Mouse (Mus musculus): ENCODE measurements around the gene Dbn1. TPM values are rescaled to one million over a fixed set of nuclear protein-coding genes. Genes with fewer than 3 reads are reported as not detected.

Dbn1 gene
- polyA plus RNA-seq, 1 experiment from 2014 or later: 111 TPM

- ATAC-seq (ENCODE audit: insufficient read depth, low FRiP score): peak; percentile 61
- H3K9ac ChIP-seq (ENCODE audit: low read length): peak overlapping the region; percentile 94
- H3K4me2 ChIP-seq (ENCODE audit: low read depth, low read length): peak overlapping the region; percentile 79
- no peaks in the 10 kb centered on the region for H3K27me3 ChIP-seq (ENCODE audit: control insufficient read depth, insufficient read depth, low read length)
- H3K36me3 ChIP-seq (ENCODE audit: control insufficient read depth, insufficient read depth, low read length): peaks cover 6% of the 10 kb centered on the region; the same call in 1 of the 2 replicates
- 2% methylated on average over 25 of the region's 25 CpGs for WGBS
- H3K4me3 ChIP-seq (replicated peaks; ENCODE audit: low read length): peak overlapping the region; percentile 92
- H3K27ac ChIP-seq (ENCODE audit: low read length): peak overlapping the region; percentile 98
- peaks cover 39% of the 10 kb centered on the region for H3K4me1 ChIP-seq (ENCODE audit: control insufficient read depth, insufficient read depth, low read length)
- no peaks in the 10 kb centered on the region for H3K9me3 ChIP-seq (replicated peaks; ENCODE audit: control insufficient read depth, low read length)
Measured at GRCm38 (mm10) chr13:55512379-55513031, 24.6 kb upstream of the Dbn1 start.

DNA sequence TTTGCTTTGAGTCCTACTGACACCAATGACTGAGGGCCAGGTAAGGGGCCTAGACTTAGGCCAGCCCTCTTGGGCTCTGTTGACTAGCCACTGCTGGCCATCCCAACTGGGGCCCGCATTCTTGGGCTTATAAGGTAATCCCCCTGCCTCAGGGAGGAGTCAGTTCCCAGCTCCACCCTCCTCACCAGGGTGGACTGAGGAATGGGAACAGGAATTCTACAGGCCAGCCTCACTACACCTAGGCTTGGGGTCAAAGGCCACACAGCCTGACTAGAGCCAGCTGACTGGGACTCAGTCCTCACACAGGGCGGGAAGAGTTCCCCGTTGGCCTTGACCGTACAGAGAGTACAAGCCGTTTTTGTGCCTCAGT is 23.6 kb upstream of the Dbn1 start:
- Histone ChIP-seq H3K4me3 (replicated peaks; ENCODE audit: low read length) (peak overlapping the region; percentile 92), H3K27me3 (ENCODE audit: control insufficient read depth, insufficient read depth, low read length) (no peaks in the 10 kb centered on the region), H3K4me2 (ENCODE audit: low read depth, low read length) (peak overlapping the region; percentile 79), H3K36me3 (ENCODE audit: control insufficient read depth, insufficient read depth, low read length) (peaks cover 7% of the 10 kb centered on the region; the same call in 1 of the 2 replicates), H3K9me3 (replicated peaks; ENCODE audit: control insufficient read depth, low read length) (no peaks in the 10 kb centered on the region), H3K9ac (ENCODE audit: low read length) (peak overlapping the region; percentile 94), H3K4me1 (ENCODE audit: control insufficient read depth, insufficient read depth, low read length) (peaks cover 39% of the 10 kb centered on the region), H3K27ac (ENCODE audit: low read length) (peak overlapping the region; percentile 98)
- 13% methylated on average over 5 of the region's 5 CpGs for WGBS
- peak; percentile 8 for ATAC-seq (ENCODE audit: insufficient read depth, low FRiP score)

GRCm38 (mm10) chr13:55510668-55511491 is 23.0 kb upstream of the Dbn1 start:
- peak overlapping the region; percentile 98 for H3K27ac ChIP-seq (ENCODE audit: low read length)
- H3K36me3 ChIP-seq (ENCODE audit: control insufficient read depth, insufficient read depth, low read length): peaks cover 12% of the 10 kb centered on the region; the same call in 1 of the 2 replicates
- WGBS: 7% methylated on average over 6 of the region's 6 CpGs
- H3K9me3 ChIP-seq (replicated peaks; ENCODE audit: control insufficient read depth, low read length): no peaks in the 10 kb centered on the region
- peak overlapping the region; percentile 79 for H3K4me2 ChIP-seq (ENCODE audit: low read depth, low read length)
- peak overlapping the region; percentile 94 for H3K9ac ChIP-seq (ENCODE audit: low read length)
- peak; percentile 88 for ATAC-seq (ENCODE audit: insufficient read depth, low FRiP score)
- H3K4me1 ChIP-seq (ENCODE audit: control insufficient read depth, insufficient read depth, low read length): peaks cover 39% of the 10 kb centered on the region
- peak overlapping the region; percentile 92 for H3K4me3 ChIP-seq (replicated peaks; ENCODE audit: low read length)
- H3K27me3 ChIP-seq (ENCODE audit: control insufficient read depth, insufficient read depth, low read length): no peaks in the 10 kb centered on the region

- Histone ChIP-seq H3K4me1 (ENCODE audit: control insufficient read depth, insufficient read depth, low read length) (peaks cover 39% of the 10 kb centered on the region), H3K27ac (ENCODE audit: low read length) (peak overlapping the region; percentile 98), H3K27me3 (ENCODE audit: control insufficient read depth, insufficient read depth, low read length) (no peaks in the 10 kb centered on the region), H3K4me2 (ENCODE audit: low read depth, low read length) (peak overlapping the region; percentile 79), H3K4me3 (replicated peaks; ENCODE audit: low read length) (peak overlapping the region; percentile 92), H3K36me3 (ENCODE audit: control insufficient read depth, insufficient read depth, low read length) (peaks cover 18% of the 10 kb centered on the region), H3K9me3 (replicated peaks; ENCODE audit: control insufficient read depth, low read length) (no peaks in the 10 kb centered on the region), H3K9ac (ENCODE audit: low read length) (peak overlapping the region; percentile 62)
- ATAC-seq (ENCODE audit: insufficient read depth, low FRiP score): peak; percentile 1; the same call in 1 of the 2 replicates
- WGBS: 31% methylated on average over 3 of the region's 3 CpGs
Measured at GRCm38 (mm10) chr13:55510332-55510667, 22.4 kb upstream of the Dbn1 start.

- Histone ChIP-seq H3K27me3 (ENCODE audit: control insufficient read depth, insufficient read depth, low read length) (no peaks in the 10 kb centered on the region), H3K9ac (ENCODE audit: low read length) (no peak overlapping the region), H3K4me2 (ENCODE audit: low read depth, low read length) (no peak overlapping the region), H3K9me3 (replicated peaks; ENCODE audit: control insufficient read depth, low read length) (no peaks in the 10 kb centered on the region), H3K27ac (ENCODE audit: low read length) (no peak overlapping the region), H3K36me3 (ENCODE audit: control insufficient read depth, insufficient read depth, low read length) (peaks cover 31% of the 10 kb centered on the region), H3K4me3 (replicated peaks; ENCODE audit: low read length) (no peak overlapping the region), H3K4me1 (ENCODE audit: control insufficient read depth, insufficient read depth, low read length) (peaks cover 39% of the 10 kb centered on the region)
- ATAC-seq (ENCODE audit: insufficient read depth, low FRiP score): no peak
- WGBS: 85% methylated on average over 10 of the region's 10 CpGs
Measured at GRCm38 (mm10) chr13:55508531-55508930, 20.6 kb upstream of the Dbn1 start.

- H3K36me3 ChIP-seq (ENCODE audit: control insufficient read depth, insufficient read depth, low read length): peaks cover 31% of the 10 kb centered on the region
Measured at GRCm38 (mm10) chr13:55507877-55508276, 20.0 kb upstream of the Dbn1 start.

DNA sequence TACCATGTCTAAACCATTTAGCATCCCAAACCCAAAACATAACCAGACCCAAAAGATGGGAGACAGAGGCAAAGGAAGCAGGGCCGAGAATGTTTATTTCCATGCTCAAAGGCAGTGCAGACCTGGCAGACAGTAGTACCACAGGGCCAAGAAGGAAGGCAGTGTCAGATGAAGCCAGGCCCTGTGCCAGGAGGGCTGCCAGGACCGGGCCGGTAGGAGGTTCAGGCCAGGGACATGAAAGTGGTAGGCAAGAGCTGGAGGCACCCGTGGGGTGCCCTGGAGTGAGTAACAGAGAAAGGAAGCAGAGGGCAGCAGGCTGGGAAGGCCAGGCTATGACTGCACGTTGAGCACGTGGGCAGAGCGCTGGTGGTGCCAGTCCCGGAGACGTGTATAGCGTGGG is 18.8 kb upstream of the Dbn1 start:
- H3K4me2 ChIP-seq (ENCODE audit: low read depth, low read length): no peak overlapping the region
- no peak overlapping the region for H3K4me3 ChIP-seq (replicated peaks; ENCODE audit: low read length)
- no peak overlapping the region for H3K9ac ChIP-seq (ENCODE audit: low read length)
- no peaks in the 10 kb centered on the region for H3K27me3 ChIP-seq (ENCODE audit: control insufficient read depth, insufficient read depth, low read length)
- peaks cover 31% of the 10 kb centered on the region for H3K36me3 ChIP-seq (ENCODE audit: control insufficient read depth, insufficient read depth, low read length)
- ATAC-seq (ENCODE audit: insufficient read depth, low FRiP score): no peak
- 91% methylated on average over 10 of the region's 10 CpGs for WGBS
- peaks cover 32% of the 10 kb centered on the region for H3K4me1 ChIP-seq (ENCODE audit: control insufficient read depth, insufficient read depth, low read length)
- H3K27ac ChIP-seq (ENCODE audit: low read length): no peak overlapping the region
- H3K9me3 ChIP-seq (replicated peaks; ENCODE audit: control insufficient read depth, low read length): no peaks in the 10 kb centered on the region

More at GRCm38 (mm10) chr13:55507877-55508276, 20.0 kb upstream of the Dbn1 start:
- H3K4me3 ChIP-seq (replicated peaks; ENCODE audit: low read length): no peak overlapping the region
- no peak overlapping the region for H3K27ac ChIP-seq (ENCODE audit: low read length)
- no peak overlapping the region for H3K4me2 ChIP-seq (ENCODE audit: low read depth, low read length)
- H3K27me3 ChIP-seq (ENCODE audit: control insufficient read depth, insufficient read depth, low read length): no peaks in the 10 kb centered on the region
- 66% methylated on average over 11 of the region's 11 CpGs for WGBS
- H3K4me1 ChIP-seq (ENCODE audit: control insufficient read depth, insufficient read depth, low read length): peaks cover 39% of the 10 kb centered on the region
- ATAC-seq (ENCODE audit: insufficient read depth, low FRiP score): no peak
- no peak overlapping the region for H3K9ac ChIP-seq (ENCODE audit: low read length)
- no peaks in the 10 kb centered on the region for H3K9me3 ChIP-seq (replicated peaks; ENCODE audit: control insufficient read depth, low read length)

DNA sequence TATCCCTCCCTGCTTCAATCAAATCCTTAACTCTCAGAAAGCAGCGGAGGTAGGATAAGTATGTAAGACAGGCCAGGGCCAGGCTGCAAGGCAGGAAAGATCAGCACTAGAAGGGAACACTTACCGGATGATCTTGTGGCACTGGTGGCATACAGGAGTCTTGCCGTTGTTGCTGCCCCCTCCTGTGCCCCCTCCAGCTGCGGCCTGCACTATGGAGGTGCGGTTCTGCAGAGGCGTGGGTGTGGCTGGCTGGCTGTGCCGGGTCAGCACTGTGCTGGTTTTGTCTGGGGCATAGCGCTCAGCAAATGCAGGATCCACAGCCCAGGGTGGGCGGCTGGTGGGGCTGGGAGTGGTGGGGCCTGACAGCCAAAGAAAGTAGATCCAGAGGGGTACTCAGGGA is 17.9 kb upstream of the Dbn1 start:
- no peak for ATAC-seq (ENCODE audit: insufficient read depth, low FRiP score)
- Histone ChIP-seq H3K4me1 (ENCODE audit: control insufficient read depth, insufficient read depth, low read length) (peaks cover 23% of the 10 kb centered on the region), H3K27ac (ENCODE audit: low read length) (no peak overlapping the region), H3K36me3 (ENCODE audit: control insufficient read depth, insufficient read depth, low read length) (peaks cover 31% of the 10 kb centered on the region), H3K9me3 (replicated peaks; ENCODE audit: control insufficient read depth, low read length) (no peaks in the 10 kb centered on the region), H3K4me2 (ENCODE audit: low read depth, low read length) (no peak overlapping the region), H3K9ac (ENCODE audit: low read length) (no peak overlapping the region), H3K27me3 (ENCODE audit: control insufficient read depth, insufficient read depth, low read length) (no peaks in the 10 kb centered on the region), H3K4me3 (replicated peaks; ENCODE audit: low read length) (no peak overlapping the region)
- WGBS: 89% methylated on average over 9 of the region's 9 CpGs

- H3K9me3 ChIP-seq (replicated peaks; ENCODE audit: control insufficient read depth, low read length): no peaks in the 10 kb centered on the region
- WGBS: 87% methylated on average over 5 of the region's 5 CpGs
- no peak overlapping the region for H3K4me2 ChIP-seq (ENCODE audit: low read depth, low read length)
- H3K27ac ChIP-seq (ENCODE audit: low read length): no peak overlapping the region
- H3K4me3 ChIP-seq (replicated peaks; ENCODE audit: low read length): no peak overlapping the region
- no peak overlapping the region for H3K9ac ChIP-seq (ENCODE audit: low read length)
- peaks cover 10% of the 10 kb centered on the region; the same call in 1 of the 2 replicates for H3K4me1 ChIP-seq (ENCODE audit: control insufficient read depth, insufficient read depth, low read length)
- peaks cover 31% of the 10 kb centered on the region for H3K36me3 ChIP-seq (ENCODE audit: control insufficient read depth, insufficient read depth, low read length)
- no peak for ATAC-seq (ENCODE audit: insufficient read depth, low FRiP score)
- no peaks in the 10 kb centered on the region for H3K27me3 ChIP-seq (ENCODE audit: control insufficient read depth, insufficient read depth, low read length)
Measured at GRCm38 (mm10) chr13:55504390-55504789, 16.5 kb upstream of the Dbn1 start.
